Mouse (Mus musculus) urinary bladder, adult 18-20 months (tissue): ENCODE measurements around the gene Tssk6.
A peak's percentile ranks its signal among the peaks of the same experiment; 100 is the strongest.
"Not testable (repeated sequence)": the region's sequence is repeated elsewhere in the genome, so short reads cannot be mapped to it uniquely, and the experiment has no call there.

Experiments used
- DNase-seq, 2 experiments: peaks; one replicate each; pipeline ENCODE4 v3.0.0; 2022; ENCODE audit warnings: low spot score in 2 of 2, mixed read lengths in 2 of 2

Tssk6 gene

DNA sequence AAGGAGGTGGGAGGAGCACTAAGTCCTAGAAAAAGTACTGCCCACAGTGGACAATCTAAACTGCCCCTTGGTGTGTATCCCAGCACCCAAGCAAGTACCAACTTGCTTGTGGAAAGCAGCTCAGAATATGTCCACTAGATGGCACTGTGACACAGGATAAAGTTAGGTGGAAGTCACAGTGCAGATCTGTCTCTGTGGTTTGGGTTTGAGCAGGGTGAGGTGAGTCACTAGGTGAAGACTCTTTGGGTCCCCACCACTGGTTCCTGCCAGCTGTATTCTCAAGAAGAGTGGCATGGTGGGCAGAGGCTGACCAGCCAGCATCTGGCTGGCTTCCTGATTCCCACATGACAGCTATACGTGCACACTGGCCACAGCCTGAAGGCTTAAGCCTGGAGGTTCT lies 17.0 kb downstream of the Tssk6 start:
- peak; percentile 49 to 66 for DNase-seq

DNA sequence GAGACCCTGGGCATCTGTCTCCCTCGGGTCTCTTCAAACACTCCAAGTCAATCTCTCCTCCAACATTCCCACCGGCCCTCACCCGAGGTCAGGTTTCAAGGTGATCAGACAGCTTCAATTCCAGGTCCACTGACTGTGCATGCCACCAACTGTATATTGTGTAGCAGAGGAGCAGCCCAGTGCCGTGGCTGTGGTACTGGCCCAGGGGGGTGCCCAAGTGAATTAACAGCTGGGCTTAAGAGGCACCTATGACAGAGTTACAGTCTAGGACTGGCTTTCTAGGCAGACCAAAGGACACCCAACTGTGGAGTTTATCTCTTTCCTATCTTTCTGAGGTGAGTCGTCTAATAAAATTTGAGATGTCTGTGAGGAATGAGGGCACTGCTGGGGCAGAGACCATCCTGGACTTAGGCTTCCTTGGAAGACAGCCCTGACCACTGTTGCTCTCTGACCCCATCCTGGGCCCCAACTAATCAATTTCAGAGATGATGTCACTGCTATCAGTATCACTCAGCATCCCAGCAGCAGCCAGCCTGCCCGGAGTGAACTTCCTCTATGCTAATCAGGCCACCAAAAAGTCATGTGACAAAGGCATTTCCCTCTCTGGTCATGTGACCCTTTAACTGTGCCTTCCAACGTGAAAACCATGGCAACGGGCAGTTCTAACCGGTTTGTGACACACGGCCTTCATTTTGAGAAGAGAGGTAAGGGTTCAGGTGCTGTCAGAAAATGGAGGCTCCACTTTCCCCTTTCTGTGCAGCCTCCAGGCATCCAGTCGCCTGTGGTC lies 18.1 kb downstream of the Tssk6 start:
- DNase-seq = peak in 1 of 2 experiments; percentile 38

DNA sequence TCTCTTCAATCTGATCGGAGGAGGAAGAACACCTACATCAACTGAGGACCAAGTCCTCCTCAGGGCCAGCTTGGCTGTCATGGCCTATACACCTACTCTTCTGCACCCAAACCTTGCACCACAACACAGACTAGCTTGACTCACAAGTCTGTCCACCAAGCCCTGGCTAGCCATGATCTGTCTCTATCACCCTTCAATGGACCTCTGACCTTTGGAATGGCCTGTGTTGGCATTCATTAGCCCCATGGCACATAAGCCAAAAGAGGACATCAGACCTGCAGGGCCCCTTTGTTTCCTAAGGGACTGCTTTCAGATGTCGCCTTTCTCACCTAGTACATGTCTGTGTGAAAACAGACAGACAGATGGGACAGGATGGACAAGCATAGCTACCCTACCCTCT lies 19.2 kb downstream of the Tssk6 start:
- DNase-seq = no peak

DNA sequence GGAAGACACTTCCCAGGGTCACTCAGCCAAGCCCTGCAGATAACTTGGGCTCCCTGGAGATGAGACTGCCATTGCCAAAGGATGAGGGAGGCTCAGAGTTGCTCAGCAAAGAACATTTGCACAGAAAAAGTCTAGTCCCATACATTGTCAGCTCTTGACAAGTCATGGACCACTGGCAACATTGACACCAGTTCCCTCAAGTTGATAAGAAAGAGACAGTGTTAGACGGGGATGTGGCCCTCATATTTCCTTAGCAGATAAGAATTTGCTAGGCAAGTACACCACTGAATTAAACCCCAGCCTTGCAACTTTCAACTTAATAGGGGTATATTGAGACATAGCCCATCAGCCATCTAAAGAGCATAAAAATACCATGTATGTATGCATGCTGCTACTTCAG lies 22.0 kb downstream of the Tssk6 start:
- DNase-seq = no peak

DNA sequence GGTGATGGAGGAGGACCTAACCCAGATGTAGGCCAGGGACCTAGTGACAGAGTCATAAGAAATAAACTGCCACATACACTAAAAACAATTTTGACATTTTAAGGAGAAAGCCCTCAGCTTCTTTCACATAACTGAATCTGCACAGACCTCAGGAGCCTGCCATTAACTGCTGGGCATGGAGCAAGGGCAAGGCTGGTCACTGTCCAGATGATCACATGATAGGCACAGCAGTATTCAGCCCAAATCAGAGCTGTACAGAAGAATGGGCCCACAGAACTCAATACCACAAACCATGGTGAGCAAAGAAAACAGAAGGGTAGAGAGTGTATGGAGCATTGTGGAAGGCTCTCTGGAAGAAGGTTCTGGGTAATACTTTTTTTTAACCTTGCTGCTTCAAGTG lies 24.9 kb downstream of the Tssk6 start:
- no peak for DNase-seq

DNA sequence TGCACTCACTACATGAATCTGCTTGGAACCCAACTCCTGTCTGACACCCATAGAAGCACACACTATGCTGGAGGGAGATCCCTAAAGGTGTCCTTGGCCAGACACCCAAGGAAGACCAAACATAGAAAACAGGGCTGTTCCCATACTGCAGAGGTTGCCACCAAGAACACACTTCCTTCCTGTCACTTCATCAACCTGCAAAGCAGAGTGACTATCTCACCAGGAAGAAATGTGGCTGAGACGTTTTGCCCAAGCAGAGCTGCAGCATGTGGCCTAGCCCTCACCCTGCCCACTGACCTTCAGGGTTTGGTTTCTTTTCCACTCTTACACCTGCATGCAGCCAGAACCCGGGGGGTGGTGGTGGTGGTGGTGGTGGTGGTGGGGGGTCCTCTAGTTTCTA lies 31.8 kb downstream of the Tssk6 start:
- no peak for DNase-seq

DNA sequence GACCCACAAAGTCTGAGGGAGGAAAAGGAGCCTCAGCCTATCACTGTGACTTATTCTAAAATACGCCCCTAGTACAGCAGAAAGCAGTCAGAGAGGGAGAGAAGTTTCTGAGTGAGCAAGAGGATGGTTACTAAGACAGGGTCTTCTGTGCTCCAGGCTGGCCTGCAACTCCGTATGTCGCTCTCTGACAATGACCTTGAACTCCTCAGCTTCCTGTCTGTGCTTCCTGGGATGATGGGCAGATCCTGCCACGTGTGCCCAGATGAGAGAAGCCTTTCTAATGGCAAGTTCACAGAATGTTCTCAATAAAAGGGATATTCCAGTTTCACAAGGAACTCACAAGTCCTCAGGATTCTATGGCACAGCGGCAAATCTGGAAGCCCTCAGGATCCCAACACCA lies 32.6 kb downstream of the Tssk6 start:
- no peak for DNase-seq

DNA sequence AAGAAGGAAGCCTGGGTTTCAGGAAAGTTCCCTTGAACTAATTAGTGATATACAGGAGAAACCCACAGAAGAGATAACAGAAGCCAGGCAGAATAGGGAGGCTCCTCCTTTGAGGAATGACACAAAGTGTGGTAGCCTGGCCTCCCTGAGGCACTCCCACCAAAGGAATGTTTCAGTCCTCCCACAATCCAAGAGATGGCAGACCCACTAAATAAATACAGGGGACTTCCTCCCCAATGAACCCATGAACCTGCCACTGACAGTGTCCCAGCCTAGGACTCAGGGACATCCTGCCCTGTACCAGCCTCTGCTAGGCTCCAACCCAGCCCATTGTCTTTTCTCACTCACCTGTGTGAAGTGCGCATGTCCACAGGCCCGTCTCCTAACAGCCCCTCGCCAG lies 33.4 kb downstream of the Tssk6 start:
- DNase-seq = no peak

DNA sequence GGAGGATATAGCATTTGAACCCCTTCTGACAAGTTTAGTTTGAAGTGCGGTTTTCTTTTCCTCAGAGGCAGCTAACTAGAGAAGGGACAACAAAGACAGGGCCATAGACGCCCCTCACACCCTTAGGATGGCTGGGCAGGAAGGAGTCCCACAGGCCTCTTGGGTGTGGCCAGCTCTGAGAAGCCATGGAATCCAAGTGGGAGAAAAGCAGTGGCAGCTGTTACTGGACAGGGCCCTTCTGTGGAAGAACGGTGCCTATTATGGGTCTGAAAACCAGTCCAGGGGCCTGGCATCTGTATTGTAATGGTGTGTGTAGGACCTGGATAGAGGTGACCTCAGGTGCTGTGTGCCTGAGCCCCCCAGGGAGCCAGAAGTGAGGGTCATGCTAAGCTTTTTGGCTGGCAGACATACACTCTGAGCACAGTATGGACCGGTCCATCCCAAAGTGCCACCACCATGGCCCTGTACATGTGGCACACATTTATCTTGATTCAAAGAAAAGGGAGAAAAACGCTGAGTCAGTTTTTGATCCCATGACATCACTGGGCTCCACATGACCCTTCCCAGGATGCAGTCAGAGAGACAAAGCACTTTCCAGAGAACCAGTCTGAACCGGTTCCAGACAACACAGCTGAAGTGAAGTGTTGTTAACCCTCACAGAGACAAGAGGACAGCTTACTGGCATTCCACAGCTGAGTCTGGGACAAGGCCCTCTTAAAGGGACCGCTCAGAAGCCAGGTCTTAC lies 34.2 kb downstream of the Tssk6 start:
- no peak for DNase-seq

DNA sequence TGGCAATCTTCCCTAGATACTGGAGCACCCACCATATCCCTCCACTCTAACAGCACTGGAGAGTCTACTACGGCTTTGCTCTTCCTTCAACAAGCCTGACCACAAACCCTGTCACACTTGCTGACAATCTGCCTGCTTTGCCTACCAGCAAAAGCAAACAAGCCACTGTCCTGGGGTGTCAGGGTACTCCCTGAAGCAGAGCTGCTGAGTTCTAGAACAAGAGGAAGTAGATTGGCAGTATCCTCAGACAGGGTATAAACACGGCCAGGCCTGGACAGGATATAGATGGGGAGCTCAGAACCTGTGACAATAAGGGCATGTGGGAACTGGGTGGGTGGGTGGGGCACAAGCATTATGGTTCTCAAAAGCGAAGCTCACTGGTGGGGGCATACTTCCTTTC lies 35.5 kb downstream of the Tssk6 start:
- DNase-seq = no peak

DNA sequence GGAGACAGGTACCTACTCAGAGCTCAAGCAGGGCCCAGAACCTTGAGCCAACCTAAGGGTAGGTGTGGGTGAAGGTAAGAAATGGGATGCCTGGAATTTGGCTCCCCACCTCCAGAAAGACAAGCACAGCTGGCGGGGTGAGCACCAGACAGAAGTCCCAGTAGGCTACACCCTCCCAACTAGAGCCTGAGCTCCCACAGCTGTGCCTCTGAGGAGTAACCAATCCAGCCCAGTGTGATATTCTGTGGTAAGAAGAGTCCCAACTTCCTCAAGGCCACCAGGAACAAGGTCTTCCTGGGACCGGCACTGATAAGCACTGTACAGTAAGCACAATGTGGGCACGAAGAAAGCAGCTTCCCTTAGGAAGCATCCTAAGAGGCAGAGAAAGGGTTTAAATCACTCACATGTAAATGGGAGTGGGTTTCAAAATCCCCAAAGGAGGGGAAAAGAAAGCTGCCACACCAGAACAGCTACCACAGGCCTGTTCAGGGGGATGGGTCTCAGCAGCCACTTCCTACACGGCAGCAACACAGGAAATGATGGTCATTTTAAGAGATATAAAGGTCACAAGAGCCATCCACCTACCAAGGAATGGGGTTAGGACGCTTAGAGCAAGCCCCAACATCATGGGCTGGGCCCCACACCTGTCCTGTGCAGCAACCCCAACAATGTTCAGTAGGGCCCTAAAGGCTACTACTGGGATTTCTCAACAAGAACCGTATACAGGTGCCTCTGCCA lies 36.4 kb downstream of the Tssk6 start:
- no peak for DNase-seq

DNA sequence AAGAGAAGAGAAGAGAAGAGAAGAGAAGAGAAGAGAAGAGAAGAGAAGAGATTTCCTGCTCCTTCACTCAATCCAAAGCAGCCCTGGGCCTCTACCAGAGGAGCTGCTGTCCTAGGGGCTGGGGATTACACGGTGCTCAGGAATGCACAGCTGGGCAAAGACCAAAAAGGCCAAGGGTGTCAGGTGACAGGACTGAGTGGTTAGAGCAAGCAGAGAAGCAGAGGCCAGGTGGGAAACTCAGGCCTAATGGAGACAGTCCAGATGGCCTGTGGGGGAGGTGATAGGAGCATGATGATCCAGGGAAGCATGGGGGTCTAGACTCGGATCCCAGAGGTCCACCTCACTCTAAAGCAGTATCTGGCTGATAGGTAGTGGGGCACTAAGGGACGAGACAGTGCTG lies 37.6 kb downstream of the Tssk6 start:
- no peak for DNase-seq

DNA sequence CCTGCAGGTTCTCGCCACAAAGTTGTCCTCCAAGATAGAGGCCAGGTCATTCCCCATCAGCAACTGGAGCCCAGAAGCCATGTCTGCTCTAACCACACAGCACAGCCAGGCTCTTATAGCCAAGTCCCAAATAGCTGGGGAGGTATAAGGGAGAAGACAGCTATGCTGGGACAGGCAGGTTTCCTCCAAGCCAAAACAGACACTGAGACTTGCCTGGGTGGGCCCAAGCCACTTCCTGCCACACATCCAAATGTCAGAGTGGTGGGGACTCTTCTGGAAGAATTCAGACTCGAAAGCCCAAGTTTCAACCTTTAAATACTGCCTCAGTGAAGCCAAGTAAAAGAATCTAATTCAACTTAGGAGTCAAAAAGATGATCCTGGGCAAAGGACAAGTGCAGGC lies 38.4 kb downstream of the Tssk6 start:
- no peak for DNase-seq

DNA sequence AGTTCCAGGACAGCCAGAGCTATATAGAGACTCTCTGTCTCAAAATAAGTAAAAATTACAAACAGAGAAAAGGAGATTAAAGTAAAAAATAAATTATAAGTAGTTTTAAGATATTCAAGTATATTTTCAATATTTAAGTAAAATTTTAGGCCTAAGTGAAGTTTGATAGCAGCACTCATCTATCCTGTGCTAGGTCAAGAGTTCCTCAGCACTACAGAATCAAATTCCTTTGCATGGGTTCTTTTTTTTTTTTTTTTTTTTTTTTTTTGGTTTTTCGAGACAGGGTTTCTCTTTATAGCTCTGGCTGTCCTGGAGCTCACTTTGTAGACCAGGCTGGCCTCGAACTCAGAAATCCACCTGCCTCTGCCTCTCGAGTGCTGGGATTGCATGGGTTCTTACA lies 40.5 kb downstream of the Tssk6 start:
- not testable (repeated sequence) for DNase-seq

DNA sequence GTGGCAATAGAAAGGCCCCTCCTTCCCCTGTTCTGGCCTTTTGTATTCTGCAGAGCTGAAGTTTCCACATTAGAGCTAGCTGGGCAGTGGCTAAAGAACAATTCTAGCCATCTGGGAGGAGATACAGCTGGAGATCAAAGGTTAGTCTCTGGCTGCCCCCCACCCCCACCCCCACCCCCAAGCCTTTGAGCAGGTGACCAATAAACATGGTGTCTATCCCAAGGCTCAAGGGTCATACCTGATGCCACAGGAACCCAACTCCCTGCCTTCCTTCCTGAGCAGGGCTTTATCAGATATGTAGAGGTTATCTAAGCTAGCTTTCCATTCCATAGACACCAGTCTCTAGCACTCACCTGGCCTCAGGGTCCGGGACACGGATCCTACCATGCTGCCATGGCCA lies 48.3 kb downstream of the Tssk6 start:
- DNase-seq = no peak
